Mouse (Mus musculus) stomach, embryonic 16.5 days (tissue): ENCODE data around the gene Pip5kl1. TPM values are rescaled to one million over a fixed set of nuclear protein-coding genes. Genes with fewer than 3 reads are reported as not detected.

Experiments used
- ATAC-seq: fragments of 200-750 bp; cut with Nextera tagmentation; 2 replicates; pipeline ENCODE4 v1.8.0; 2017; ENCODE audit warnings: moderate number of reproducible peaks, moderate TSS enrichment; ENCODE audit not compliant: insufficient read depth, low FRiP score
- H3K27ac ChIP-seq: fragments of 300-500 bp; sonication (generic); 2 replicates; pipeline ENCODE4 v1.5.1; 2014; ENCODE audit warnings: low read length
- H3K27me3 ChIP-seq: fragments of 300-500 bp; sonication (generic); 2 replicates; pipeline ENCODE4 v1.6.1; 2014; ENCODE audit warnings: low read length, control low read depth, mixed read lengths; ENCODE audit not compliant: control insufficient read depth, insufficient read depth
- H3K36me3 ChIP-seq: fragments of 300-500 bp; sonication (generic); 2 replicates; pipeline ENCODE4 v1.6.1; 2014; ENCODE audit warnings: low read length; ENCODE audit not compliant: control insufficient read depth, insufficient read depth
- H3K4me1 ChIP-seq: fragments of 300-500 bp; sonication (generic); 2 replicates; pipeline ENCODE4 v1.6.1; 2014; ENCODE audit warnings: low read length, control low read depth, mixed read lengths; ENCODE audit not compliant: control insufficient read depth, insufficient read depth
- H3K4me2 ChIP-seq: fragments of 300-500 bp; sonication (generic); 2 replicates; pipeline ENCODE4 v1.6.1; 2014; ENCODE audit warnings: low read depth, low read length, mixed read lengths
- H3K4me3 ChIP-seq: fragments of 300-500 bp; sonication (generic); replicated peaks from 2 replicates; pipeline ENCODE4 v1.5.1; 2014; ENCODE audit warnings: mild to moderate bottlenecking, low read length
- H3K9ac ChIP-seq: fragments of 300-500 bp; sonication (generic); 2 replicates; pipeline ENCODE4 v1.6.1; 2014; ENCODE audit warnings: low read length
- H3K9me3 ChIP-seq: fragments of 300-500 bp; sonication (generic); replicated peaks from 2 replicates; pipeline ENCODE4 v1.6.1; 2016; ENCODE audit warnings: low read length, control low read depth; ENCODE audit not compliant: control insufficient read depth
- WGBS: fragments of 180-500 bp; shearing (Covaris S2); extraction: QIAGEN DNeasy Blood & Tissue Kit; methylation state at CpG from one replicate; pipeline ENCODE4 v1.1.7; 2014; 5-methylcytosine and 5-hydroxymethylcytosine counted together
- polyA plus RNA-seq: library from polyadenylated mRNA; unstranded; fragments of >200 nt; fragmentation: Nextera tagmentation; extraction: Ambion mirVana; gene quantifications from 2 replicates; pipeline ENCODE4 v1.2.1, GENCODE M21; 2015

Gene Pip5kl1
- polyA plus RNA-seq, 1 experiment from 2014 or later, result 0.56 TPM

GRCm38 (mm10) chr2:32575586-32576160 is 1.1 kb downstream of the Pip5kl1 start, which contains the start of gene 9430097D07Rik:
TSS of gene 9430097D07Rik (minus strand) at chr2:32575684.
- peak; percentile 18; the same call in 1 of the 2 replicates for ATAC-seq
- Histone ChIP-seq H3K9ac (peak within 1 kb of the TSS; percentile 56), H3K9me3 (no peaks in the 10 kb centered on the region), H3K4me1 (peaks cover 14% of the 10 kb centered on the region), H3K4me2 (peak within 1 kb of the TSS; percentile 74), H3K27ac (no peak within 1 kb of the TSS), H3K4me3 (peak within 1 kb of the TSS; percentile 42), H3K27me3 (peaks cover 20% of the 10 kb centered on the region), H3K36me3 (no peaks in the 10 kb centered on the region)
- WGBS, result 10% methylated on average over 28 of the region's 28 CpGs

GRCm38 (mm10) chr2:32576532-32576931 is 1.9 kb downstream of the Pip5kl1 start:
- H3K4me3 ChIP-seq, result no peak overlapping the region
- no peaks in the 10 kb centered on the region for H3K36me3 ChIP-seq
- no peak overlapping the region for H3K4me2 ChIP-seq
- no peaks in the 10 kb centered on the region for H3K9me3 ChIP-seq
- no peak overlapping the region for H3K27ac ChIP-seq
- H3K9ac ChIP-seq, result no peak overlapping the region
- H3K27me3 ChIP-seq, result peaks cover 20% of the 10 kb centered on the region
- peaks cover 11% of the 10 kb centered on the region for H3K4me1 ChIP-seq
- WGBS, result 87% methylated on average over 9 of the region's 9 CpGs
- no peak for ATAC-seq

GRCm38 (mm10) chr2:32578146-32579046 is 3.8 kb downstream of the Pip5kl1 start:
- Histone ChIP-seq H3K4me2 (no peak overlapping the region), H3K4me3 (no peak overlapping the region), H3K9me3 (no peaks in the 10 kb centered on the region), H3K27ac (no peak overlapping the region), H3K36me3 (no peaks in the 10 kb centered on the region), H3K27me3 (peaks cover 20% of the 10 kb centered on the region), H3K9ac (no peak overlapping the region), H3K4me1 (peaks cover 10% of the 10 kb centered on the region)
- WGBS, result 34% methylated on average over 25 of the region's 30 CpGs
- no peak for ATAC-seq

- Histone ChIP-seq H3K4me2 (0 out of 2 replicates have a peak overlapping the region, but pooled peaks have one; percentile 16), H3K4me3 (peak overlapping the region; percentile 22; the same call in 1 of the 2 replicates), H3K36me3 (no peaks in the 10 kb centered on the region), H3K27ac (no peak overlapping the region), H3K9me3 (no peaks in the 10 kb centered on the region), H3K4me1 (peaks cover 5% of the 10 kb centered on the region; the same call in 1 of the 2 replicates), H3K9ac (no peak overlapping the region), H3K27me3 (peaks cover 20% of the 10 kb centered on the region)
- WGBS, result 40% methylated on average over 19 of the region's 19 CpGs
- ATAC-seq, result 0 out of 2 replicates have a peak, but pooled peaks have one; percentile 22
Observed at GRCm38 (mm10) chr2:32581450-32582095, 7.0 kb downstream of the Pip5kl1 start.

GRCm38 (mm10) chr2:32582830-32583799 is 8.5 kb downstream of the Pip5kl1 start:
- peaks cover 17% of the 10 kb centered on the region for H3K27me3 ChIP-seq
- H3K36me3 ChIP-seq, result no peaks in the 10 kb centered on the region
- H3K4me1 ChIP-seq, result peaks cover 15% of the 10 kb centered on the region
- WGBS, result 14% methylated on average over 37 of the region's 37 CpGs
- H3K4me2 ChIP-seq, result peak overlapping the region; percentile 54
- no peak overlapping the region for H3K27ac ChIP-seq
- peak overlapping the region; percentile 34; the same call in 1 of the 2 replicates for H3K9ac ChIP-seq
- peak overlapping the region; percentile 27 for H3K4me3 ChIP-seq
- ATAC-seq, result peak; percentile 70
- no peaks in the 10 kb centered on the region for H3K9me3 ChIP-seq

GRCm38 (mm10) chr2:32585149-32585714 is 10.6 kb downstream of the Pip5kl1 start:
- Histone ChIP-seq H3K27ac (no peak overlapping the region), H3K27me3 (peaks cover 1% of the 10 kb centered on the region; the same call in 1 of the 2 replicates), H3K36me3 (no peaks in the 10 kb centered on the region), H3K4me1 (peaks cover 18% of the 10 kb centered on the region), H3K9me3 (no peaks in the 10 kb centered on the region), H3K4me3 (no peak overlapping the region), H3K4me2 (no peak overlapping the region), H3K9ac (no peak overlapping the region)
- 79% methylated on average over 7 of the region's 7 CpGs for WGBS
- ATAC-seq, result no peak

- H3K27ac ChIP-seq, result peak within 1 kb of the TSS; percentile 76
- no peaks in the 10 kb centered on the region for H3K9me3 ChIP-seq
- H3K27me3 ChIP-seq, result no peaks in the 10 kb centered on the region
- peak; percentile 90 for ATAC-seq
- H3K4me1 ChIP-seq, result peaks cover 18% of the 10 kb centered on the region
- under 1% methylated on average over 38 of the region's 38 CpGs for WGBS
- H3K4me2 ChIP-seq, result peak within 1 kb of the TSS; percentile 71
- H3K9ac ChIP-seq, result peak within 1 kb of the TSS; percentile 79
- H3K36me3 ChIP-seq, result no peaks in the 10 kb centered on the region
- H3K4me3 ChIP-seq, result peak within 1 kb of the TSS; percentile 64
Observed at GRCm38 (mm10) chr2:32586871-32587351, 12.3 kb downstream of the Pip5kl1 start, which contains the start of gene St6galnac4. TSS of gene St6galnac4 (plus strand) at chr2:32587095.
